Mouse (Mus musculus): ENCODE measurements at regions not wholly inside any gene's neighbourhood (a gene's known extent, or its start where the extent isn't known, plus 50 kb on each side); places are given as distances from the start of the nearest gene placed in this dataset.

DNA sequence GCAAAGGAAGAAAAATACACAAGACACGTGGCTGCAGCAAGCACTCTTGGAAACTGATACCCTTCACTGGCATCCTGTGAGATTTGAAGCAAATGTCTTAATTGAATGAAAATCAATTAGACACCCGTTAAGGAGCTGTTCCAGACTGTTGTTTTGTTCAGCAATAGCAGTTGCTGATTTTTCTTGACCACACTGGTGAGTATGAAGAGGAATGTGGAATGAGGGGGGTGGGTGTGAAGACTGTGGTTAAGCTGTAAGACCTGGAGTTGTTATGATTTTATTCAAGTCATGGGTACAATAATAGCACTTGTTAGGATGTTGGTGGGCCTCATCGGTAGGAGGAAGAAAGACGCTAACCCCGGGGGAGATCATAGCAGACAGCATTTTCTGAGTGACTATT, 58.3 kb upstream of the Cwc22 start:
- DNase-seq = no peak
- 63% methylated on average over 5 of the region's 5 CpGs for WGBS
- TF ChIP-seq POLR2A (IDR thresholded peaks at IDR 0.05; ENCODE audit: low read depth, low read length) (no peak), CTCF (conservative IDR thresholded peaks at IDR 0.05; ENCODE audit: insufficient read depth, insufficient read length, low read depth, low read length) (no peak)
- no peak overlapping the region for H3K4me3 ChIP-seq (ENCODE audit: insufficient read depth, low read depth, low read length)
- no peaks in the 10 kb centered on the region for H3K27me3 ChIP-seq (replicated peaks; ENCODE audit: control insufficient read depth, insufficient read depth, low read length)
- H3K4me1 ChIP-seq (ENCODE audit: control insufficient read depth, insufficient read depth, low read length) = no peaks in the 10 kb centered on the region
- no peak overlapping the region for H3K27ac ChIP-seq (ENCODE audit: insufficient read depth, low read depth, low read length)
- no peaks in the 10 kb centered on the region for H3K36me3 ChIP-seq (ENCODE audit: control insufficient read depth, insufficient read depth, low read length)

Data from kidney, adult 2 months (tissue).